Mouse (Mus musculus): ENCODE measurements around the gene Slc6a19. TPM values are rescaled to one million over a fixed set of nuclear protein-coding genes. Genes with fewer than 3 reads are reported as not detected.
A peak's percentile ranks its signal among the peaks of the same experiment; 100 is the strongest.

The Slc6a19 gene
- total and polyA plus RNA-seq, 2 experiments: 0.28 to 0.33 TPM

DNA sequence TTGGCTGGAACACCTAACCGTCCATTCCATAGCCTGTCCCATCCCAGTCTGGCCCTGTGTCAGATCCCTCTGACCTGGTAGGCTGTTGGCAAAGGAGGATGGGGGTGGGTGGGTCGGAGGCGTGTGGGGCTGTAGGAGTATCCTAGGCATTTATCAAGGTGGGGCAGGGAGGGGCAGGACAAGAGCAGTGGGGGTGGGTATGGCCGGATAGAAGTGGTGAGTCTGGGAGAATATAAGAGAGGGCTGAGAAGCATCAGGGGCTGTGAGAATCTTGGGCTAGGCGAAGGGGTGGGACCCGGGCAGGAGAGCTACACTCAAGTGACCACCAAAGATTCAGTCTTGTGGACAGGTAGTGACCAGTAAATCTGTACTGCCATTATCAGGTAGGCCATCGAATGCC is 27.6 kb upstream of the Slc6a19 start:
- peaks cover 3% of the 10 kb centered on the region; the same call in 1 of the 2 replicates for H3K79me2 ChIP-seq (ENCODE audit: control insufficient read depth, insufficient read depth, low read length)
- TF ChIP-seq CTCF (IDR thresholded peaks at IDR 0.05; ENCODE audit: low read depth, low read length) (no peak), POLR2A (IDR thresholded peaks at IDR 0.05; ENCODE audit: extremely low read depth, insufficient read depth, low read length) (no peak)
- no peak overlapping the region for H3K9ac ChIP-seq (ENCODE audit: low read depth, low read length)
- no peak overlapping the region for H3K27ac ChIP-seq (replicated peaks; ENCODE audit: insufficient read depth, low read depth, low read length)
- 67% methylated on average over 7 of the region's 7 CpGs for WGBS
- DNase-seq (ENCODE audit: extremely low read depth, low read depth, low spot score): peak; percentile 53
- no peak overlapping the region for H3K4me3 ChIP-seq (ENCODE audit: insufficient read depth, low read depth, low read length)
- H3K4me1 ChIP-seq (ENCODE audit: control insufficient read depth, insufficient read depth, low read length): peaks cover 27% of the 10 kb centered on the region
- H3K36me3 ChIP-seq (ENCODE audit: control insufficient read depth, insufficient read depth, low read length): no peaks in the 10 kb centered on the region
- no peaks in the 10 kb centered on the region for H3K27me3 ChIP-seq (ENCODE audit: control insufficient read depth, insufficient read depth, low read length)

DNA sequence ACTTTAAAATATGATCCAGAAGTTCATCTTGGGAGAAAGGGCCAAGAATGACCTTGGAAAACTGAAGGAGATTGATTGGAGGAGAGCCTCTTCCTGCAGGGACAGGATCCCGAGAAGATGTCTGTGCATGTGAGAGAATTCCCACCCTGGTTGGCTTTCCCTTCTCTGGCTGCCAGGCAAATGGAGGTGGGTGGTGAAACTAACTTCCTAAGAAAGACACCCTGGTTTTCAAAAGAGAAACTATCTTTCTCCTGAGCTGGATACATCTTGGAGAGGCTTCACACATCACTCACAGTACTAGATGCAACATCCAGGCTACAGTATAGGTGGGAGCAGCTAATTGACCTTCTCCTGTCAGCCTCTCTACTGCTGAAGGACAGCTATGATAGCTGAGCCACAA is 26.2 kb upstream of the Slc6a19 start:
- Histone ChIP-seq H3K4me1 (ENCODE audit: control insufficient read depth, insufficient read depth, low read length) (peaks cover 23% of the 10 kb centered on the region), H3K4me3 (ENCODE audit: insufficient read depth, low read depth, low read length) (no peak overlapping the region), H3K9ac (ENCODE audit: low read depth, low read length) (no peak overlapping the region), H3K36me3 (ENCODE audit: control insufficient read depth, insufficient read depth, low read length) (no peaks in the 10 kb centered on the region), H3K79me2 (ENCODE audit: control insufficient read depth, insufficient read depth, low read length) (no peaks in the 10 kb centered on the region), H3K27me3 (ENCODE audit: control insufficient read depth, insufficient read depth, low read length) (no peaks in the 10 kb centered on the region), H3K27ac (replicated peaks; ENCODE audit: insufficient read depth, low read depth, low read length) (no peak overlapping the region)
- TF ChIP-seq CTCF (IDR thresholded peaks at IDR 0.05; ENCODE audit: low read depth, low read length) (no peak), POLR2A (IDR thresholded peaks at IDR 0.05; ENCODE audit: extremely low read depth, insufficient read depth, low read length) (no peak)
- DNase-seq (ENCODE audit: extremely low read depth, low read depth, low spot score): no peak
- 95% methylated on average over 1 of the region's 1 CpGs for WGBS

- no peak overlapping the region for H3K27ac ChIP-seq (replicated peaks; ENCODE audit: insufficient read depth, low read depth, low read length)
- no peak overlapping the region for H3K4me3 ChIP-seq (ENCODE audit: insufficient read depth, low read depth, low read length)
- no peak overlapping the region for H3K9ac ChIP-seq (ENCODE audit: low read depth, low read length)
These were observed 24.0 kb upstream of the Slc6a19 start for GRCm38 (mm10) chr13:73728633-73729032.

GRCm38 (mm10) chr13:73727621-73728025 is 23.0 kb upstream of the Slc6a19 start:
- Histone ChIP-seq H3K36me3 (ENCODE audit: control insufficient read depth, insufficient read depth, low read length) (no peaks in the 10 kb centered on the region), H3K4me3 (ENCODE audit: insufficient read depth, low read depth, low read length) (no peak overlapping the region), H3K27ac (replicated peaks; ENCODE audit: insufficient read depth, low read depth, low read length) (no peak overlapping the region; the same call in 1 of the 2 replicates), H3K27me3 (ENCODE audit: control insufficient read depth, insufficient read depth, low read length) (no peaks in the 10 kb centered on the region), H3K9ac (ENCODE audit: low read depth, low read length) (no peak overlapping the region), H3K4me1 (ENCODE audit: control insufficient read depth, insufficient read depth, low read length) (peaks cover 6% of the 10 kb centered on the region; the same call in 1 of the 2 replicates), H3K79me2 (ENCODE audit: control insufficient read depth, insufficient read depth, low read length) (no peaks in the 10 kb centered on the region)
- TF ChIP-seq CTCF (IDR thresholded peaks at IDR 0.05; ENCODE audit: low read depth, low read length) (no peak), POLR2A (IDR thresholded peaks at IDR 0.05; ENCODE audit: extremely low read depth, insufficient read depth, low read length) (no peak)
- no peak for DNase-seq (ENCODE audit: extremely low read depth, low read depth, low spot score)
- WGBS: 79% methylated on average over 2 of the region's 2 CpGs

More at GRCm38 (mm10) chr13:73728633-73729032, 24.0 kb upstream of the Slc6a19 start:
- no peak for TF ChIP-seq CTCF (IDR thresholded peaks at IDR 0.05; ENCODE audit: low read depth, low read length)
- TF ChIP-seq POLR2A (IDR thresholded peaks at IDR 0.05; ENCODE audit: extremely low read depth, insufficient read depth, low read length): no peak
- H3K79me2 ChIP-seq (ENCODE audit: control insufficient read depth, insufficient read depth, low read length): no peaks in the 10 kb centered on the region
- no peaks in the 10 kb centered on the region for H3K27me3 ChIP-seq (ENCODE audit: control insufficient read depth, insufficient read depth, low read length)
- no peaks in the 10 kb centered on the region for H3K36me3 ChIP-seq (ENCODE audit: control insufficient read depth, insufficient read depth, low read length)
- H3K4me1 ChIP-seq (ENCODE audit: control insufficient read depth, insufficient read depth, low read length): peaks cover 6% of the 10 kb centered on the region
- DNase-seq (ENCODE audit: extremely low read depth, low read depth, low spot score): no peak

DNA sequence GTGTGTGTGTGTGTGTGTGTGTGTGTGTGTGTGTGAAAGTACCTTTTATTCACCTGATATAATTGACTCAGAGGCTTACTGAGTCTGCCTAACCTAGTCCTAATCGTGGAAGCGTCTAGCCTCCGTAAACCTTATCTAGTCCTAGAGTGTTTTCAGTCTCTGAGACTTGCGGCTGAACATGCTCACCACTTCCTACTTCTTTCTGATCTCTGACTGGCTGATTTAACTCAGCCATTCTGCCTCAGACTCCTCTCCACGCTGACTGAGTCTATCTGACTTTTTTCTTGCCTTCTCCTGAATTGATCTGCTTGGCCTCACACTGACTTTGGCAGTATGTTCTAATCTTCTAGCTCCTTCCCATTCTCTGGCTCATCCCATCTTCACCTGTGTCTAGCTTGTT is 20.6 kb upstream of the Slc6a19 start:
- Histone ChIP-seq H3K27me3 (ENCODE audit: control insufficient read depth, insufficient read depth, low read length) (no peaks in the 10 kb centered on the region), H3K27ac (replicated peaks; ENCODE audit: insufficient read depth, low read depth, low read length) (no peak overlapping the region), H3K36me3 (ENCODE audit: control insufficient read depth, insufficient read depth, low read length) (no peaks in the 10 kb centered on the region), H3K4me3 (ENCODE audit: insufficient read depth, low read depth, low read length) (no peak overlapping the region), H3K4me1 (ENCODE audit: control insufficient read depth, insufficient read depth, low read length) (peaks cover 3% of the 10 kb centered on the region; the same call in 1 of the 2 replicates), H3K9ac (ENCODE audit: low read depth, low read length) (no peak overlapping the region), H3K79me2 (ENCODE audit: control insufficient read depth, insufficient read depth, low read length) (no peaks in the 10 kb centered on the region)
- no peak for TF ChIP-seq POLR2A (IDR thresholded peaks at IDR 0.05; ENCODE audit: extremely low read depth, insufficient read depth, low read length)
- TF ChIP-seq CTCF (IDR thresholded peaks at IDR 0.05; ENCODE audit: low read depth, low read length): no peak
- no peak for DNase-seq (ENCODE audit: extremely low read depth, low read depth, low spot score)
- 65% methylated on average over 5 of the region's 5 CpGs for WGBS

GRCm38 (mm10) chr13:73723081-73723668 is 18.5 kb upstream of the Slc6a19 start:
- Histone ChIP-seq H3K4me3 (ENCODE audit: insufficient read depth, low read depth, low read length) (no peak overlapping the region), H3K79me2 (ENCODE audit: control insufficient read depth, insufficient read depth, low read length) (no peaks in the 10 kb centered on the region), H3K36me3 (ENCODE audit: control insufficient read depth, insufficient read depth, low read length) (no peaks in the 10 kb centered on the region), H3K27me3 (ENCODE audit: control insufficient read depth, insufficient read depth, low read length) (no peaks in the 10 kb centered on the region), H3K27ac (replicated peaks; ENCODE audit: insufficient read depth, low read depth, low read length) (no peak overlapping the region), H3K9ac (ENCODE audit: low read depth, low read length) (no peak overlapping the region), H3K4me1 (ENCODE audit: control insufficient read depth, insufficient read depth, low read length) (peaks cover 3% of the 10 kb centered on the region; the same call in 1 of the 2 replicates)
- TF ChIP-seq CTCF (IDR thresholded peaks at IDR 0.05; ENCODE audit: low read depth, low read length) (peak; percentile 60), POLR2A (IDR thresholded peaks at IDR 0.05; ENCODE audit: extremely low read depth, insufficient read depth, low read length) (no peak)
- peak; percentile 80 for DNase-seq (ENCODE audit: extremely low read depth, low read depth, low spot score)
- WGBS: 10% methylated on average over 8 of the region's 8 CpGs

Measured in liver, adult 2 months (tissue).